Mouse (Mus musculus) myocyte (in vitro differentiated cells): ENCODE data around the gene Traf5. TPM values are rescaled to one million over a fixed set of nuclear protein-coding genes. Genes with fewer than 3 reads are reported as not detected.

Source experiments
- H3K27me3 ChIP-seq: one replicate; pipeline ENCODE4 v1.6.1; 2011; ENCODE audit not compliant: control insufficient read depth, insufficient read depth, insufficient read length
- H3K36me3 ChIP-seq: one replicate; pipeline ENCODE4 v1.6.1; 2011; ENCODE audit not compliant: control insufficient read depth, insufficient read depth
- H3K4me2 ChIP-seq: one replicate; pipeline ENCODE4 v1.6.1; 2011; ENCODE audit warnings: low read depth, control low read depth
- H3K4me3 ChIP-seq: one replicate; pipeline ENCODE4 v1.5.1; 2011; ENCODE audit warnings: mild to moderate bottlenecking, control low read depth, moderate library complexity
- H3K79me2 ChIP-seq: one replicate; pipeline ENCODE4 v1.6.1; 2011; ENCODE audit not compliant: control insufficient read depth, insufficient read depth
- H3ac ChIP-seq: one replicate; pipeline ENCODE4 v1.6.1; 2011; ENCODE audit not compliant: control insufficient read depth, insufficient read length
- CEBPB ChIP-seq: IDR thresholded peaks from 2 replicates; pipeline ENCODE4 v1.6.1; 2011; ENCODE audit warnings: mild to moderate bottlenecking, moderate library complexity; ENCODE audit not compliant: poor library complexity, insufficient read depth, severe bottlenecking
- E2F4 ChIP-seq: IDR thresholded peaks from one replicate; pipeline ENCODE4 v1.6.1; 2011; ENCODE audit warnings: mild to moderate bottlenecking, control low read depth, moderate library complexity; ENCODE audit not compliant: insufficient read depth
- MAX ChIP-seq: IDR thresholded peaks from one replicate; pipeline ENCODE4 v1.6.1; 2011; ENCODE audit warnings: low read depth, mild to moderate bottlenecking, control low read depth
- MYOD1 ChIP-seq, 3 experiments: IDR thresholded peaks; one replicate each; pipeline ENCODE4 v1.6.1; 2011; ENCODE audit warnings: control low read depth in 2 of 3, low read depth in 2 of 3, mild to moderate bottlenecking in 2 of 3, moderate library complexity in 1 of 3; ENCODE audit not compliant: insufficient read length in 2 of 3, control insufficient read depth in 1 of 3
- MYOG ChIP-seq, 3 experiments: IDR thresholded peaks; one replicate each; pipeline ENCODE4 v1.6.1; 2011; ENCODE audit warnings: control low read depth in 2 of 3, low read depth in 2 of 3, mild to moderate bottlenecking in 2 of 3; ENCODE audit not compliant: insufficient read length in 2 of 3, control insufficient read depth in 1 of 3, insufficient read depth in 1 of 3
- POLR2A ChIP-seq: IDR thresholded peaks from one replicate; pipeline ENCODE4 v1.6.1; 2011; ENCODE audit warnings: low read depth, mild to moderate bottlenecking, control low read depth, moderate library complexity; ENCODE audit not compliant: insufficient read length
- POLR2AphosphoS2 ChIP-seq: IDR thresholded peaks from one replicate; pipeline ENCODE4 v1.6.1; 2011; ENCODE audit warnings: low read depth, control low read depth; ENCODE audit not compliant: insufficient read length
- REST ChIP-seq: IDR thresholded peaks from one replicate; pipeline ENCODE4 v1.6.1; 2011; ENCODE audit warnings: mild to moderate bottlenecking, control low read depth, moderate library complexity; ENCODE audit not compliant: insufficient read depth, insufficient read length
- SRF ChIP-seq: IDR thresholded peaks from one replicate; pipeline ENCODE4 v1.6.1; 2011; ENCODE audit warnings: low read depth; ENCODE audit not compliant: control insufficient read depth, insufficient read length
- TCF12 ChIP-seq: IDR thresholded peaks from one replicate; pipeline ENCODE4 v1.6.1; 2011; ENCODE audit warnings: mild to moderate bottlenecking, control low read depth; ENCODE audit not compliant: poor library complexity, insufficient read depth, severe bottlenecking
- TCF3 ChIP-seq: IDR thresholded peaks from one replicate; pipeline ENCODE4 v1.6.1; 2011; ENCODE audit warnings: low read depth, control low read depth; ENCODE audit not compliant: insufficient read length
- USF1 ChIP-seq: IDR thresholded peaks from one replicate; pipeline ENCODE4 v1.6.1; 2011; ENCODE audit warnings: low read depth, mild to moderate bottlenecking, control low read depth, moderate library complexity
- polyA plus RNA-seq: library from polyadenylated mRNA; unstranded; fragments of >200 nt; fragmentation: generic; extraction: Trizol; gene quantifications from one replicate; pipeline ENCODE4 v1.2.1, GENCODE M21; 2012; ENCODE audit warnings: missing spikeins

Gene Traf5
- polyA plus RNA-seq, 1 experiment, result 10.8 TPM

DNA sequence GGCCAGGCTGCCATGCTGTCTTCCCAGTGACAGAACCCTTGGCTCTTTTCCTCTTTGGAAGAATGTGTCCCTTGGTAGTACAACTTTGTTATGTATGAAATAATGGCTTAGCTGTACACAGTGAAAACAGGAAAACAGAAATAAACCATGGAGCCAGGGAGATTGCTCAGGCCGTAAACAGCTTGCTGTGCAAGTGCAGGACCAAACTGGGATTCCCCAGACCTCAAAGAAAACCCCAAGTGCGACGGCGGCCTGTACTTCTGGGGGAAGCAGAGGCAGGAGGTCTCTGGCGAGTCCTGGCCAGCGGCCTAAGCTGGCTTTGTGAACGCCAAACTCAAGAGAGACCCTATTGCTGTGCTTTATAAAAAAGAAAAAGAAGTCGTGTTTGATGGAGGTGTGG, 143.8 kb downstream of the Traf5 start:
- H3K79me2 ChIP-seq, result no peaks in the 10 kb centered on the region

DNA sequence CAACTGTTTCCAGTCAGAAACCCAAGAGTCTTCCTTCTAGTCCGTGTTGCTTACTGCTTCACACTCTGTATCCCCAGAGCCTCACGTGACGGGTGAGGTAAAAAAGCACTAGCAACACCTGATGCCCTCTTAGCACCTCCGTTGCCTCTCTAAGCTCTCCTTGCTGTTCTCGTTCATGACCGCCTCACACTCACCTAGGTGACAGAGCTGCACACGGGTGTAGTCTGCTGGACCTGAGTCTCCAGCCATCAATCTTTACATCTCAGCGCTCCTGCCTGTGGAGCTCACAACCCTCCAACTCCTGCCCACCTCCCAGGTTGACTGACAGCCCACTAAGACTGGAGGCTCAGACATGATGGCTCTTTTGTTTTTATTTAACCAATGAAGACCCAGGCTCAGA, 144.6 kb downstream of the Traf5 start:
- Histone ChIP-seq H3K36me3 (no peaks in the 10 kb centered on the region), H3ac (no peak overlapping the region), H3K4me3 (no peak overlapping the region), H3K4me2 (no peak overlapping the region), H3K79me2 (no peaks in the 10 kb centered on the region), H3K27me3 (peaks cover 47% of the 10 kb centered on the region)
- TF ChIP-seq SRF (no peak), MYOG (IDR thresholded peaks at IDR 0.05; ENCODE audit: control insufficient read depth in 1 of 3, insufficient read depth in 1 of 3, insufficient read length in 2 of 3, low read depth in 2 of 3) (no peak), TCF3 (no peak), POLR2AphosphoS2 (no peak), POLR2A (no peak), USF1 (no peak), MYOD1 (IDR thresholded peaks at IDR 0.05; ENCODE audit: control insufficient read depth in 1 of 3, insufficient read length in 2 of 3, low read depth in 2 of 3) (no peak), E2F4 (no peak), REST (no peak), CEBPB (no peak), TCF12 (no peak), MAX (no peak)

More for the DNA sequence above, 143.8 kb downstream of the Traf5 start:
- Histone ChIP-seq H3K36me3 (no peaks in the 10 kb centered on the region), H3K4me3 (no peak overlapping the region), H3ac (no peak overlapping the region), H3K27me3 (peaks cover 44% of the 10 kb centered on the region), H3K4me2 (no peak overlapping the region)
- TF ChIP-seq MYOD1 (IDR thresholded peaks at IDR 0.05; ENCODE audit: control insufficient read depth in 1 of 3, insufficient read length in 2 of 3, low read depth in 2 of 3) (no peak), REST (no peak), E2F4 (no peak), TCF12 (no peak), POLR2AphosphoS2 (no peak), USF1 (no peak), TCF3 (no peak), SRF (no peak), MYOG (IDR thresholded peaks at IDR 0.05; ENCODE audit: control insufficient read depth in 1 of 3, insufficient read depth in 1 of 3, insufficient read length in 2 of 3, low read depth in 2 of 3) (no peak), POLR2A (no peak), MAX (no peak), CEBPB (no peak)

Other genes with a start within 250 kb of the Traf5 start
- 3.9 TPM for gene Slc30a1, start 185.8 kb downstream of the Traf5 start, polyA plus RNA-seq
- not detected for gene Rd3, start 115.2 kb downstream of the Traf5 start, polyA plus RNA-seq
- gene Rcor3, start 45.5 kb upstream of the Traf5 start, polyA plus RNA-seq, result 12.0 TPM
- 0.01 TPM for gene Kcnh1, start 98.2 kb upstream of the Traf5 start, polyA plus RNA-seq